Comparison of ENCODE assay signal across 10 mouse cellular contexts in the genomic region with DNA sequence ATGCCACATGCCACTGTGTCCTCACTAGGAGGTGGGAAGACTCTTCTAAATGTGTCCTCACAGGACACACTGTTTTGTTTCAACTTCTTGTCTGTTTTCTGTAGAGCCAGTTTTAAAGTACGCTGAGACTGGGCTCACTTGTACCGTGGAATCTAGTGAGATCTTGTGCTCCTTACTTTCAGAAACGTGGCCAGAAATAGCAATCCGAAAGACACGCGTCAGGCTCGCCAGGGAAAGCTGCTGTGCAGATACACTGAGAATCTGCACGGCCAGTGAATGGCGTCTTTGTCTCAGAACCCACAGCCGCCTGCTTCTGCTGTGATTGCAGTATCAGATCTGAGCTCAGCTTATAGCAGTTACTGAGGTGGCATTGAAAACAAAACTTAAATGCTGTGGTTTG. TPM values are rescaled to one million over a fixed set of nuclear protein-coding genes. Genes with fewer than 3 reads are reported as not detected.
A peak's percentile ranks its signal among the peaks of the same experiment; 100 is the strongest.
DNase-seq lines count a peak whose midpoint lies in the region.
"Had no signal": no experiment of that assay in that cellular context is flagged by ENCODE, and none has a peak within 500 bp of the region (broad histone marks: within the 10 kb centered on the region; RNA-seq: fewer than 3 reads in every experiment).

No protein-coding gene starts in this region.

- H3K9me3 ChIP-seq in heart, embryonic 10.5 days: no peaks in the 10 kb centered on the region

- intact Hi-C loops in left cerebral cortex, postnatal 14 days (cut with DNase I): no loop called here

- no peak overlapping the region for H3K4me3 ChIP-seq in heart, embryonic 10.5 days

- WGBS in heart, embryonic 10.5 days: 23% methylated on average over 10 of the region's 10 CpGs

- H3K27ac ChIP-seq in heart, embryonic 10.5 days: peak overlapping the region; percentile 78
- H3K27ac ChIP-seq: kidney, postnatal 0 days had no signal

- no peaks in the 10 kb centered on the region for H3K27me3 ChIP-seq in heart, embryonic 10.5 days (ENCODE audit: insufficient read depth, poor library complexity, severe bottlenecking)

- no peaks in the 10 kb centered on the region for H3K36me3 ChIP-seq in heart, embryonic 10.5 days

- H3K4me1 ChIP-seq in heart, embryonic 10.5 days: peaks cover 50% of the 10 kb centered on the region

- peak; percentile 22 for DNase-seq in embryo, embryonic 10.5 days (ENCODE audit: low spot score)
- no peak for DNase-seq in embryo, embryonic 10 days (ENCODE audit: low spot score)
- DNase-seq in Muller cell, postnatal 12 days (ENCODE audit: inconsistent ontology term): peak; percentile 69
- DNase-seq in heart, embryonic 10.5 days (ENCODE audit: low spot score): no peak
- DNase-seq in left cerebral cortex, postnatal 14 days (ENCODE audit: low spot score in 2 of 2): peak; percentile 59 to 61
- no peak for DNase-seq in retina, embryonic 14.5 days (ENCODE audit: low spot score)
- no peak for DNase-seq in urinary bladder, postnatal 10 days (ENCODE audit: low spot score)
- no peak for DNase-seq in urinary bladder, postnatal 36 days (ENCODE audit: low spot score in 2 of 2)

RNA-seq across cellular contexts. Expression of a gene that starts 28.9 kb away (rescaled TPM):
- polyA plus RNA-seq in heart, embryonic 10.5 days (2016; fragmentation: Nextera tagmentation; extraction: Ambion mirVana): not detected in 2 replicates
- total RNA-seq in left cerebral cortex, postnatal 14 days (2021): 10 to 100 TPM; 10.9 to 11.2 TPM
- polyA plus RNA-seq: C2C12 had no signal

RNA-seq across cellular contexts. Expression of a gene that starts 40.5 kb away (rescaled TPM):
- polyA plus RNA-seq in heart, embryonic 10.5 days (2016; fragmentation: Nextera tagmentation; extraction: Ambion mirVana): not detected in 2 replicates
- not detected for total RNA-seq in left cerebral cortex, postnatal 14 days (2021)
- polyA plus RNA-seq: C2C12; kidney, postnatal 0 days had no signal

RNA-seq across cellular contexts. Expression of a gene that starts 48.4 kb away (rescaled TPM):
- polyA plus RNA-seq in heart, embryonic 10.5 days (2016; fragmentation: Nextera tagmentation; extraction: Ambion mirVana): not detected in 2 replicates
- not detected for total RNA-seq in left cerebral cortex, postnatal 14 days (2021)
- polyA plus RNA-seq: C2C12; kidney, postnatal 0 days had no signal

RNA-seq across cellular contexts. Expression of a gene that starts 57.9 kb away (rescaled TPM):
- not detected in 2 replicates for polyA plus RNA-seq in heart, embryonic 10.5 days (2016; fragmentation: Nextera tagmentation; extraction: Ambion mirVana)
- total RNA-seq in left cerebral cortex, postnatal 14 days (2021): not detected
- polyA plus RNA-seq: kidney, postnatal 0 days had no signal

Comparison
In these comparisons a context has a peak if more than half of its experiments do, and no peak if none do; other contexts are left out.
1. DNase-seq: peak in embryo, embryonic 10.5 days (single experiment), Muller cell, postnatal 12 days (single experiment) and left cerebral cortex, postnatal 14 days (2 of 2); none in embryo, embryonic 10 days (single experiment), heart, embryonic 10.5 days (single experiment), retina, embryonic 14.5 days (single experiment), urinary bladder, postnatal 10 days (single experiment) and urinary bladder, postnatal 36 days (0 of 2).